Mouse (Mus musculus): ENCODE data around the gene Drg1.
"Not testable (repeated sequence)": the region's sequence is repeated elsewhere in the genome, so short reads cannot be mapped to it uniquely, and the experiment has no call there.

Gene Drg1

DNA sequence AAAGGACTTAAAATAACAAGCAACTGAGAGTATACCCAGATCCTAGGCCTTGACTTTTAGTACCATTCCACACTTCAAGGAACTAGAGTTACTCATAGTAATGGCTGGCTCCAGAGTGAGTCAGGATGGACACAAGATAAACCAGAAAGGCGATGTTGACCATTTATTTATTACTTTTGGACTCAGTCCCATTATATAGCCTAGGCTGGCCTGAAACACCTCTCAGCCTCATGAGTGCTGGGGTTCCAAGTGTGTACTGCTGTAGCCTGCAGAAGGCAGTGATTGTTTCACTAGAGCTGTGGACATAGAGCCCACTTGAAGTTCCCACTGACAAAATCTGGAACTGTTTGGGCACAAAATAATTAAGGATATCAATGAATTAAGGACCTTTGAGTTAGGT lies 53.7 kb downstream of the Drg1 start:
- no peak for DNase-seq (ENCODE audit: low spot score in 2 of 2)

DNA sequence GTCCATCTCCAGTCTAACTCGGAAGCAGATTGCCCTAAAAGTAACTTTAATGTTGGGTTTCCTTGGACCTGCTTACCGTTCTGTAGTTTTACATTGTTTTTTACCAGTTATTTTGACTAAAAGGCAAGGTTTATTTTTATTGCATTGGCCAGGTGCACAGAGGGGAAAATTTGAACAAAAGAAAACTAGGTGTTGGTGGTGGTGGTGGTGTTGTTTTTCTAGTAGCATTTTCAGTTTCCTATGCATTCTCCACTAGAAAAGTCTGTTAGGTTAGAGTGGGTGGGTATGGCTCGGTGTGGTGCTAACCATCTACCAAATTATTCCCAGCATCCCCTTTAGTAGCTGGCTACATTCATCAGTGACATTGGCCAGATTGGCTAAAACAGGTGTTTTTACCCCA lies 59.4 kb downstream of the Drg1 start:
- DNase-seq (ENCODE audit: low spot score in 2 of 2) = no peak

DNA sequence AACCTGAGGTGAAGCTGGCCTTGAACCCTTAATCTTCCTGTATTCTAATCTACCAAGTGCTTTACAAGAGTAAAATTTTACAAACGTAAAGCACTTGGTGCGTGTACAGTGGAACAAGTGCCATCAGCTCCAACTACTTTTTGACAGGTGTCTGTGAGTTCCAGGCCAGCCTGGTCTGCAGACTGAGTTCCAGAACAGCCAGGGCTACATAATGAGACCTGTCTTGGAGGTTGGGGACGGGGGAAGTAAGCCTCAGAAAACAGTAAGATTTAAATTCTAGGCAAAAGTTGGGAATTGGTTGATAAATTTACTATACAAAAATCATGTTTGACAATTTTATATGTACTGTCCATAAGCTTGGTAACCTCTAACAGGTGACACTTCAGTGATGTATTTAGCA lies 61.0 kb downstream of the Drg1 start:
- DNase-seq (ENCODE audit: low spot score in 2 of 2) = no peak

DNA sequence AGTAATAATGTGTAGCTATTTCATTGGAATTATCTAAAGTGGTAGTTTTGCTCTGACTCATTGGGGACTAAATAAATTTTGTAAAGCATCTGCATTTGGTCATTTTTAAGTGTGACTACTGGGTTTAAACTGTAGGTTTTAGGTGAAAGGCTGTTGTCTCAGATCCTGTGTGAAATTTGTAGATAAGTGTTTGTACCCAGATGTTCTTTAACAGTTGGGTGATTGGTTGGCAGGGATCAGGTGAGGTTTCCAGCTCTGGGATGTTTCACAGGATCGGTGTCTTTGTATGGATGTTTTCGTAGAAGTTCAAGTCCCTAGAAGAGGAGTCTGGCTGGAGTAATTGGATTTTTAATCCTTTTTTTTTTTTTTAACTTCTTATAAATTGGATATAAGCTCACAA lies 62.4 kb downstream of the Drg1 start:
- DNase-seq (ENCODE audit: low spot score in 2 of 2) = no peak

DNA sequence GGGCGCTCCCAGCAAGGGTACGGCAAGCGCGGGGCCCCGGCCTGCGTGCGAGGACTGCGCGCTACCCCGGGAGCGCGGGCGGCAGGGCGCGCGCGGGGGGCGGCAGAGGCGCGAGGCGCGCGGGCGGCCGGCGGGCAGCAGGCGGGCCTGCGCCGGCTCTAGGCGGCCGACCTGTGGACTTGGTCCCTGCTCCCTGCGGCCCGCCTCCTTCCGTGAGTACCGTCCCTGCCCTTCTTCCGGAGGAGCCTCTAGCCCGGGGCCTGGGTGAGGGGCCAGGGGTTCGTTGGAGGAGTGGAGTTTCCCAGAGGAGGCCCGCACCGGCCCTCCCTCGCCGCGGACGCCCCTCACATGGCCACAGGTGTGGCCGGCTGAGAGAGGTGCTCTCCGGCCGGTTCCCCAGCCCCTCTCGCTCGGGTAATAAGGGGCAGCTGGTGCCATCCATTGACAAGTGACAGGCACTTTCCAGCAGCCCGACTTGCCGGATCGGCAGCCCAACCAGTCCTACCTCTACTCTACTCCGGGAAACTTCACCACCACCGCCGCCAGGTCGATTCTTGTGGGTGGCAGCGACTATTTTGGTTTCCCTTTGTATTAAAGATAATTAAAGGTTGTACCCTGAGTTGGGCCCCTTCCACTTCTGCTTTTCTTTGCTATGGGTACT lies 63.3 kb downstream of the Drg1 start:
- DNase-seq (ENCODE audit: low spot score in 2 of 2) = peak in 1 of 2 experiments; percentile 30

DNA sequence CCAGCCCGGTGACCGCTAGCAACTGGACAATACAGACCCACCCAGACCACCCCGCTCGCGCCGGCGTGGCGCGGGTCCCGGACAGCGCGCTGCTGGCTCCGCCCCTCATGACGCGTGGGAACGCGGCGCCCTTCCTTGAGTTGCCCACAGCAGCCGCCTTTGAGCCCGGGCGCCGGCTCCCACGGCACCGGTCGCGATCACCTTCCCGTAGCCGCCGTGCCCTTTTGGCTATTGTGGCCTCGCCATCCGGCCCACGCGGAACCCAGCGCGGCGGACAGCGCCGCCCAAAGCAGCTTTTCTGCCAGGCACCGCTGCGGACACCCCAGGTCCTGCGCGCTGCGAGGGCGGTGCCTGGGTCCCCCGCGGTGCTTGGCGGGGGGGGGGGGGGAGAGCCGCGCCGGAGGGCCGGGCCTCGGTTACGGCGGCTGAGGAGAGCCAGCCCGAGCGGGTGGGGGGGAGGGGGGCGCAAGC lies 63.9 kb downstream of the Drg1 start, which contains the start of gene Eif4enif1:
Eif4enif1 (plus strand) TSS at position 162 of the 471 bp plus-strand sequence.
- DNase-seq (ENCODE audit: low spot score in 2 of 2) = peak; percentile 80 to 86

DNA sequence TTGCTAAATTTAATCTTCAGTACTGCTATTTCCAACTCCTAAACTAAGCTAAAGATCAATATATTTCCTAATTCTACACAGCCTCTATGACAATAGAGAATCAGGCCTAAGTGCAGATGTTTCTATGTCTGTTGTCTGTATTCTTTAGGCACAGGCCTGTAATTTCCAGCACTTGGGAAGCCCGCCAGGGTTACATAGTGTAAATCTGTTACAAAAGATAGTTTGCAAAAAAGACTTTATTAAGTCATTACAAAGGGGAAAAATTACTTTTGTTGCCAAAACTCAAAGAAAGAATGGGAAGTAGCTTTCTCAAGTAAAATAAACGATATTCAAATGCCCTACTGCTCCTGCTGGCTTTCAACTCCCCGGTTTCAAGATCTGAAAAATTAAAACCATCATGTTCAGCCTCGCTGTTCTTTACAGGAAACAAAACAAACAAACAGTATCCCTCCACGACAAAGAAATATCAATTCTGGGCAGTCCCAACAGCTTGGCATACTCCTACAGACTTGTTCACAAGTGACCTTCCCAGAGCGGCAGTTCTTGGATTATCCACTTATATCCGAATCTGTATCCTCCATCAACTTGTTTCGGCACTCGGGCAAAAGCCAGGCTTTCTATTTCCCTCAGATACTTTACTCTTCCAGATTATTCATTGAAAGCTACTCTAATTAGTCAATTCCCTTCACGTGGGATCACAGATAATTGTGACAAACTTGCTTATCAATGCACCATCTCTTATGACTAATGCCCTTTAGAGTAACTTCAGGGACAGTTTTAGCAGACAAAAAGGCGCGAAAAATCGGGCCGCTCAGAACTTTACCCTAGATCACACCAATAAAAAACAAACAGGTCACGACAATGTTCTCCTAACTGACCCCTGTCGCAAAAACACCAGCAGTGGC lies 64.6 kb downstream of the Drg1 start:
- no peak for DNase-seq (ENCODE audit: low spot score in 2 of 2)

DNA sequence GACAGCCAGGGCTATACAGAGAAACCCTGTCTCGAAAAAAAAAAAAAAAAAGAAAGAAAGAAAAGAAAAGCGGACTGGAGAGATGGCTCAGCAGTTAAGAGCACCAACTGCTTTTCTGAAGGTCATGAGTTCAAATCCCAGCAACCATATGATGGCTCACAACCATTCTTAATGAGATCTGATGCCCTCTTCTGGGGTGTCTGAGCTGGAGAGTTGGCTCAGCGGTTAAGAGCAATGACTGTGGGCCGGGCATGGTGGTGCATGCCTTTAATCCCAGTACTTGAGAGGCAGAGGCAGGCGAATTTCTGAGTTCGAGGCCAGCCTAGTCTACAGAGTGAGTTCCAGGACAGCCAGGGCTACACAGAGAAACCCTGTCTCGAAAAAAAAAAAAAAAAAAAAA lies 65.6 kb downstream of the Drg1 start:
- DNase-seq (ENCODE audit: low spot score in 2 of 2) = not testable (repeated sequence)

DNA sequence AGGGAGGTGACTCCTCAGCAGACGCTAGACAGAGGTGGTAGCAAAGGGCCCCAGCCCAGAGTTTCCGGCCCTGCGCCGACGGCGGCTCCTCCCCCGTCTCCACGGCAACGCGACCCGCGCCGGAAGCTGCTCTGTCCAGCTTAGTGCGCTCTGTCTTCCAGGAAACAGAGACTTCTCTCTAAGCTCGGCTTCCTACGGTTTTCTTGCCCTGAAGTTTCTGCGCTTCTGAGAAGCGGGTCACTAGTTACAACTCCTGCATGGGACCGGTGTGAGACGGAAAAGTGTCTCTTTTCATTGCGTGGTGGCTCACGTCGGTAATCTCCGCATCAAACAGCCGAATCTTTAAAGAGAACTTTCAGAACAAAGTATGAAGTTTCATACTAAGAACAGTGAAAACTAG lies 72.9 kb downstream of the Drg1 start, which contains the start of gene Sfi1:
Sfi1 (minus strand) TSS at position 101 of the 400 bp plus-strand sequence.
- no peak for DNase-seq (ENCODE audit: low spot score in 2 of 2)

DNA sequence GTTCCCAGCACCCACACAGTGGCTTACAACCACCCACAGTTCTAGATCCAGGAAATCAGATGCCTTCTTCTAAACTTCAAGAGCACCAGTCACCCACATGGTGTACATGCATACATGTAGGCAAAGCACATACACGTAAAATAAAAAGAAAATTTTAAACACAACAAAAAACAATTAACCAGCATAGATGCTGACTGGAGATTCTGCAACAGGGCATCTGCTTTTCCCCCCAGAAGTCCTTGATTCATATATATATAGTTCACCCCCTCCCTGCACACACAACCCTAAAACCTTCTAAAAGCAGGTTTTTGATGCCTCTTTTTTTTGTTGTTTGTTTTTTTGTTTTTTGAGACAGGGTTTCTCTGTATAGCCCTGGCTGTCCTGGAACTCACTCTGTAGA lies 83.5 kb downstream of the Drg1 start:
- not testable (repeated sequence) for DNase-seq (ENCODE audit: low spot score in 2 of 2)

DNA sequence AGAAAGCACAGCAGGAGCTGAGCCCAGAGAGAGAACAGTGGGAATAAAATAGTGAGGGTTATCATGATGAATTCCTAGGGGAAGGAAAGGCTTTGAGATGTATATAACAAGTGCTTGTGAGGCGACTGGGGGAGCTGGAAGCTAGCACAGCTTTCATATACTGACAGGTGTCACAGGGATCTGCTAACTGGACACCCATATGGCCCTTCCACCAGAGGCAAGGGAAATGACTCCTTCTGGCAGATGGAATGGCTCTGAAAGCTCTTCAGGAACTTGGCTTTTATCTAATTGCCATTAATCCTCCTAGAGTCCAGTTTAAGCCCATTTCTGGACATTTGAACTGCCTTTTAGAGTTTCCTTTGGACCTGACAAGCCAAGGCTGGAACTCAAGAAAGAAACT lies 84.2 kb downstream of the Drg1 start:
- not testable (repeated sequence) for DNase-seq (ENCODE audit: low spot score in 2 of 2)

DNA sequence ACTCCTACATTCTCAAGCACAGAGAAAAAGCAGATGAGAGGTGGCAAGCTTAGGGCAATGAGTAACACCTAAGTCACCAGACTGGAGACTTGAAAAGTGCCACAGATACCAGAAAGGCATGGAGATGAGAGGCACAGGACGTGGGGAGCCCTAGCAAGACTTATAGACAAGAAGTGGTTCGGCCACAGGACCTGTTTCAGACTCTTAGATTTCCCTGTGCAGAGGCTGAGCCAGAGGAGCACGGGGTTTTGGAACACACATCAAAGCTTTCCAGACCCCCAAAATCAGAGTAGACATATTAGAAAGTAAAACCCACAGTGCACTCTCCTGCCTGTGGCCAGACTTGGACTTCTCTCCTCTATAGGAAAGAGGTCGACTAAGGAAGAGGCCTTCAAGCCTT lies 85.0 kb downstream of the Drg1 start:
- DNase-seq (ENCODE audit: low spot score in 2 of 2) = peak; percentile 73 to 80

DNA sequence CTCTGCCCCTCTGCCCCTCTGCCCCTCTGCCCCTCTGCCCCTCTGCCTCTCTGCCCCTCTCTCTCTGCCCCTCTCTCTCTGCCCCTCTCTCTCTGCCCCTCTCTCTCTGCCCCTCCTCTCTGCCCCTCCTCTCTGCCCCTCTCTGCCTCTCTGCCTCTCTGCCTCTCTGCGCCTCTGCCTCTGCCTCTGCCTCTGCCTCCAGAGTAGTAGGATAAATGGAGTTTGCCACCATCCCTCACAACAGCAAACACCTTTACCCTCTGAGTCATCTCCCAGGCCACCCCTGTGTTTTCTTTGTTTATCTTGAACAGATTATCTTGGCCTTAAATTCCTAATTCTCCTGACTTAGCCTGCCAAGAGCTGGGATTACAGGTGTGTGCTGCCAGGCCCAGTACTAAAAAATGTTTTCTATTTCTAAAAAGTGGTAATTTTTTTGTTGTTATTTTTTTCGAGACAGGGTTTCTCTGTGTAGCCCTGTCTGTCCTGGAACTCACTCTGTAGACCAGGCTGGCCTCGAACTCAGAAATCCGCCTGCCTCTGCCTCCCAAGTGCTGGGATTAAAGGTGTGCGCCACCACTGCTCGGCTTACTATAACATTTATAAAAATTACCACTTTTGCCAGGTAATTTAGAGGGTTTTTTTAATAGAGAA lies 85.6 kb downstream of the Drg1 start:
- DNase-seq (ENCODE audit: low spot score in 2 of 2) = not testable (repeated sequence)

DNA sequence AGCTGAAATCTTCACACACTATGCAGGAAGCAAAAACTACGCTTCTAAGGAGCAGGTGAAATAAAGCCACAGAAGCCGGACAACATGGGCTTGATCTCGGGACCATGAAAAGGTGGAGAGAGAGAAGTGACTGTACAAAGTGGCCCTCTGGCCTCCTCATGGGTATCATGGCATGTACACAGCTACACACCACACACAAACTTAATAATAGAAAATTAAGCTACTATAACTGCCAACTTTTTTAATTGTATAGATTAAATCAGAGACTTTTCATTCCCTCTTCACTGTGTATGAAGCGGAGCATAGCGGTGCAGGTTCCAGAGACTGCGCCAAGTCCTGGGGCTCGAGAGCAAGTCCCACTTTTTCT lies 86.5 kb downstream of the Drg1 start:
- DNase-seq (ENCODE audit: low spot score in 2 of 2) = not testable (repeated sequence)

DNA sequence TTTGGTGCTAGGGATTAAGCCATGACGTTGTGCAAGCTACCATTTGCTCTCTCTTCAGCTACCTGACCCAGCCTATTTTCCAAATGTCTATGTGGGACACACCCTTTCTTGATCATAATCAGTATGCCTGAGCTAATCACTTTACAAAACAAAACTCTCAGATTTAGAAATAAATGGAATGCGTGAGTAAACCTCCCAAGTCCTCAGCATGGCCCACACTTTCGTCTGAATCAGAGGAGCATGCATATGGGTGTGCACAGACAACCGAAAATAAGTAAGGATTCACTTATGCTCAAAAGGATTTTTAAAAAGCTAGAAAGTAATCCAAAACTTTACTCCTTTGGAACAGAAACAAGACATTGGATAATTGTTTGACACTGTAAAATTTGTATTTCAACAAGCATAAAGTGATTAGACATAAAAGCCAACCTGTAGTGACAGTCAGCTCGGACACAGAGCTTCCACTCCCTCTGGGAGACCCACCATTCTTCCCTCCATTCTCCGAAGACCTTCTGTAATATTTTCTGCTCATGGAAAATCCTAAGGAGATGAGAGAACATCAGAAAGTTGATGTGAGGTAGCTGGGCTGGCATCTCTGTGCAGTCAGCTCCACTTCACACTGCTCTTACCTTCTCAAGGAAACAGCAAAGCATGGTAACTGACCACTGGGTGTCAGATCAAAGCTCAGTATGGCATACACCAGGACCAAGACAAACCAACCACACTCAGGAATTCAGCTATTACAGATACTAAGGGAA lies 87.1 kb downstream of the Drg1 start:
- not testable (repeated sequence) for DNase-seq (ENCODE audit: low spot score in 2 of 2)

DNA sequence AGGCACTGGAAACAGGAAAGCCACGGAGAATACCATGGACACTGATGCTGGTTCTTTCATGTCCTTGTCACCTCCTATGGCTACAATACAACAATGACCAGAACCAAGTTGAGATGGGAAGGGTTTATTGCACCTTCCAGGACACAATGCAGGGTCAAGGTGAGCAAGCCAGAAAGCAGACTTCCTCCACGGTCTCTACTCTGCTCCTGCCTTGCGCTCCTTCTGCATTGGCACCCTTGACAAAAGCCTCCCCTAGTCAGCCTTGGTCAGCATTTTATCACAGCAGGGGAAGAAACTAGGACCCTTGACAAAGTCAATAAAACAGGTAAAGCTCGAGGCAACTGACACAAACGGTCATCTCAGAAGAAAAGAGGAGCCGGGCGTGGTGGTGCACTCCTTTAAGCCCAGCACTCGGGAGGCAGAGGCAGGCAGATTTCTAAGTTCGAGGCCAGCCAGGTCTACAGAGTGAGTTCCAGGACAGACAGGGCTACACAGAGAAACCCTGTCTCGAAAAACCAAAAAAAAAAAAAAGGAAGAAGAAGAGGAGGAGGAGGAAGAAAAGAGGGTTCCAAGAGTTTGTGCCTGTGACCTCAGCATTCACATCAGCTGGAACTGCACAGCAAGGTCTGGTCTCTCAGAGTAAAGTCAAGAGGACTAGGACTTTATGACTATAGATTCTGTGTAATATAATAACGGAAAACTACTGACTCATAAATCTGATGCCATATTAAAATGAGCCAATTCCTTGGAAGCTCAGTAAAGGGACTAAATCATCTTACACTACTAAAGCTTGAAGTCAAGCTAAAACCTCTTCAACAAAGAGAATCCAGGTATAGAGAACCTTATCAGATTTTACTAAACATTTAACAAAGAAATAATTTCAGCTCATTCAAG lies 92.5 kb downstream of the Drg1 start:
- peak; percentile 60 to 78 for DNase-seq (ENCODE audit: low spot score in 2 of 2)

DNA sequence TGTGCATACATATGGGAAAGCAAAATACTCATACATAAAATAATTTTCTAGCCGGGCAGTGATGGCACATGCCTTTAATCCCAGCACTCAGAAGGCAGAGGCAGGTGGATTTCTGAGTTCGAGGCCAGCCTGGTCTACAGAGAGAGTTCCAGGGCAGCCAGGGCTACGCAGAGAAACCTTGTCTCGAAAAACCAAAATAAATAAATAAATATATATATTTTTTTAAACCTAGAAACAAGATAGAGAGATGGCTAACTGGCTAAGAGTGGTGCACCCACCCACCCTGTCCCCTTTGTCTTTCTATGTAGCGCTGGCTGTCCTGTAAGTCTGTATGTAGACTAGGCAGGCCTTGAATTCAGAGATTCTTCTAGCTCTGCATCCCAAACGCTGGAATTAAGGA lies 93.7 kb downstream of the Drg1 start:
- not testable (repeated sequence) for DNase-seq (ENCODE audit: low spot score in 2 of 2)

DNA sequence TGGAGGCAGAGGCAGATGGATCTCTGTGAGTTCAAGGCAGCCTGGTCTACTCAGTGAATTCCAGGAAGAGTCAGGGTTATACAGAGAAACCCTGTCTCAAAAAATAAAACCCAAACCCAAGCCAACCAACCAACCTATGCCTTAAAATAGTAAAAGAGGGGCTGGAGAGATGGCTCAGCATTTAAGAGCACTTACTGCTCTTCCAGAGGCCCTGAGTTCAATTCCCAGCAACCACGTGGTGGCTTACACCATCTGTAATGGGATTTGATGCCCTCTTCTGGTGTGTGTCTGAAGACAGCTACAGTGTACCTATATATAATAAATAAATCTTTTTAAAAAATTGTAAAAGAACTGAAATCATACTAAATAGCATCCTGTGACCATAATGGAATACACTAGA lies 94.3 kb downstream of the Drg1 start:
- peak; percentile 48 to 56 for DNase-seq (ENCODE audit: low spot score in 2 of 2)

DNA sequence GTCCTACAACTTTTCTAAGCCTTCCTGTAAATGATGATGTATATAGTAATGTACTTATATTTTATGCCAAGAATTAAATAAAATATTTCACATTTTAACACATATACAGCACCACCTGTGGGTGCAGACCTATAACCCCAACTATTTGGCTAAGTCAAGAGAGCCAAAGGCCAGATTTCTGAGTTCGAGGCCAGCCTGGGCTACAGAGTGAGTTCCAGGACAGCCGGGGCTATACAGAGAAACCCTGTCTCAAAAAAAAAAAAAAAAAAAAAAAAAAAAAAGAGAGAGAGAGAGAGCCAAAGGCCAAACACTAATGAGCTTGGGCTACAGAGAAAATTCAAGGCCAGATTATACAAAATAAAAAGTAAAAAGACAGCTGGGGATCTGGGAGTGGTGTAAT lies 97.2 kb downstream of the Drg1 start:
- DNase-seq (ENCODE audit: low spot score in 2 of 2) = peak in 1 of 2 experiments; percentile 49

DNA sequence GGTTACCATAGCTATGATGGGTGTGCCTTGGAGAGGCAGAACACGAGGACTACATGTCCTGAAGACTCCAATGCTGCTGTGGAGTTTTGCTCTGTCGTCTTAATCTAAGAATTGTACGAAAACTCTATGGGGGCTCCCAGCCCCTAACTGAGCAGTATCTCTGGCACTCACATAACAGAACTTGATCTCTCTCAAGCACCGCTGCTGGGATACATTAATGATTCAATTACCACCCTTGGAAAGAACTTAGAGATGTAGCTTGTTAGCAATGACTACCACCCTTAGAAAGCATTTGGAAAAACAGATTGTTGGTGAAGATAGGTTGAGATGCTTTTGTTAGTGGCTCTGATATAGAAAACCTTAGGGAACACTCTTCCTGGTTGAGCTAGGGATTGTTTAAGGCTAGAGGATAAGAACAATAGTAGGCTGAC lies 98.6 kb downstream of the Drg1 start:
- DNase-seq (ENCODE audit: low spot score in 2 of 2) = peak in 1 of 2 experiments; percentile 52
